Mouse (Mus musculus): ENCODE data around the gene Abca7. TPM values are rescaled to one million over a fixed set of nuclear protein-coding genes. Genes with fewer than 3 reads are reported as not detected.

The Abca7 gene
- polyA plus RNA-seq, 1 experiment: 79.5 TPM

GRCm38 (mm10) chr10:79964727-79965126 lies 31.6 kb upstream of the Abca7 start:
- WGBS: 97% methylated on average over 7 of the region's 7 CpGs
- no peaks in the 10 kb centered on the region for H3K27me3 ChIP-seq (ENCODE audit: control insufficient read depth, insufficient read depth, low read length)
- H3K4me3 ChIP-seq (ENCODE audit: control insufficient read depth, insufficient read depth, low read length): no peak overlapping the region
- peaks cover 6% of the 10 kb centered on the region for H3K4me1 ChIP-seq (replicated peaks; ENCODE audit: control insufficient read depth, insufficient read depth, low read length)
- DNase-seq: no peak
- no peak overlapping the region for H3K27ac ChIP-seq (ENCODE audit: control insufficient read depth, insufficient read depth, low read length)
- TF ChIP-seq POLR2A (IDR thresholded peaks at IDR 0.05; ENCODE audit: control insufficient read depth, extremely low read depth, insufficient read depth, low read length, poor library complexity): no peak
- peaks cover 5% of the 10 kb centered on the region; the same call in 1 of the 2 replicates for H3K36me3 ChIP-seq (ENCODE audit: control insufficient read depth, insufficient read depth, low read length)

GRCm38 (mm10) chr10:79965325-79965724 lies 31.0 kb upstream of the Abca7 start:
- H3K4me3 ChIP-seq (ENCODE audit: control insufficient read depth, insufficient read depth, low read length): no peak overlapping the region
- no peak for DNase-seq
- no peak overlapping the region for H3K27ac ChIP-seq (ENCODE audit: control insufficient read depth, insufficient read depth, low read length)
- H3K4me1 ChIP-seq (replicated peaks; ENCODE audit: control insufficient read depth, insufficient read depth, low read length): peaks cover 5% of the 10 kb centered on the region
- peaks cover 5% of the 10 kb centered on the region; the same call in 1 of the 2 replicates for H3K36me3 ChIP-seq (ENCODE audit: control insufficient read depth, insufficient read depth, low read length)
- 0 out of 2 replicates have a peak, but pooled peaks cover under 1% of the 10 kb centered on the region for H3K27me3 ChIP-seq (ENCODE audit: control insufficient read depth, insufficient read depth, low read length)
- TF ChIP-seq CTCF (IDR thresholded peaks at IDR 0.05; ENCODE audit: borderline replicate concordance, control insufficient read depth, extremely low read depth, insufficient read depth, low read length, poor library complexity): no peak
- WGBS: 98% methylated on average over 5 of the region's 5 CpGs

GRCm38 (mm10) chr10:79966886-79967400 lies 29.4 kb upstream of the Abca7 start:
- Histone ChIP-seq H3K27ac (ENCODE audit: control insufficient read depth, insufficient read depth, low read length) (no peak overlapping the region), H3K4me3 (ENCODE audit: control insufficient read depth, insufficient read depth, low read length) (no peak overlapping the region)
- no peak for DNase-seq

GRCm38 (mm10) chr10:79968181-79968580 lies 28.1 kb upstream of the Abca7 start:
- DNase-seq: no peak
- TF ChIP-seq POLR2A (IDR thresholded peaks at IDR 0.05; ENCODE audit: control insufficient read depth, extremely low read depth, insufficient read depth, low read length, poor library complexity) (no peak), CTCF (IDR thresholded peaks at IDR 0.05; ENCODE audit: borderline replicate concordance, control insufficient read depth, extremely low read depth, insufficient read depth, low read length, poor library complexity) (no peak)
- Histone ChIP-seq H3K4me3 (ENCODE audit: control insufficient read depth, insufficient read depth, low read length) (no peak overlapping the region), H3K27ac (ENCODE audit: control insufficient read depth, insufficient read depth, low read length) (no peak overlapping the region), H3K36me3 (ENCODE audit: control insufficient read depth, insufficient read depth, low read length) (peaks cover 5% of the 10 kb centered on the region; the same call in 1 of the 2 replicates), H3K27me3 (ENCODE audit: control insufficient read depth, insufficient read depth, low read length) (peaks cover 8% of the 10 kb centered on the region; the same call in 1 of the 2 replicates), H3K4me1 (replicated peaks; ENCODE audit: control insufficient read depth, insufficient read depth, low read length) (no peaks in the 10 kb centered on the region)
- WGBS: 100% methylated on average over 1 of the region's 1 CpGs

More at GRCm38 (mm10) chr10:79966886-79967400, 29.4 kb upstream of the Abca7 start:
- 95% methylated on average over 5 of the region's 5 CpGs for WGBS
- Histone ChIP-seq H3K4me1 (replicated peaks; ENCODE audit: control insufficient read depth, insufficient read depth, low read length) (no peaks in the 10 kb centered on the region), H3K36me3 (ENCODE audit: control insufficient read depth, insufficient read depth, low read length) (peaks cover 5% of the 10 kb centered on the region; the same call in 1 of the 2 replicates), H3K27me3 (ENCODE audit: control insufficient read depth, insufficient read depth, low read length) (peaks cover 8% of the 10 kb centered on the region; the same call in 1 of the 2 replicates)
- no peak for TF ChIP-seq CTCF (IDR thresholded peaks at IDR 0.05; ENCODE audit: borderline replicate concordance, control insufficient read depth, extremely low read depth, insufficient read depth, low read length, poor library complexity)
- no peak for TF ChIP-seq POLR2A (IDR thresholded peaks at IDR 0.05; ENCODE audit: control insufficient read depth, extremely low read depth, insufficient read depth, low read length, poor library complexity)

GRCm38 (mm10) chr10:79969124-79969568 lies 27.1 kb upstream of the Abca7 start:
- TF ChIP-seq POLR2A (IDR thresholded peaks at IDR 0.05; ENCODE audit: control insufficient read depth, extremely low read depth, insufficient read depth, low read length, poor library complexity): no peak
- TF ChIP-seq CTCF (IDR thresholded peaks at IDR 0.05; ENCODE audit: borderline replicate concordance, control insufficient read depth, extremely low read depth, insufficient read depth, low read length, poor library complexity): no peak
- Histone ChIP-seq H3K4me3 (ENCODE audit: control insufficient read depth, insufficient read depth, low read length) (no peak overlapping the region), H3K27ac (ENCODE audit: control insufficient read depth, insufficient read depth, low read length) (no peak overlapping the region), H3K36me3 (ENCODE audit: control insufficient read depth, insufficient read depth, low read length) (peaks cover 5% of the 10 kb centered on the region; the same call in 1 of the 2 replicates), H3K27me3 (ENCODE audit: control insufficient read depth, insufficient read depth, low read length) (peaks cover 8% of the 10 kb centered on the region; the same call in 1 of the 2 replicates), H3K4me1 (replicated peaks; ENCODE audit: control insufficient read depth, insufficient read depth, low read length) (no peaks in the 10 kb centered on the region)
- 75% methylated on average over 3 of the region's 3 CpGs for WGBS
- no peak for DNase-seq

GRCm38 (mm10) chr10:79970415-79971182 lies 25.7 kb upstream of the Abca7 start, which contains the start of gene Grin3b:
Grin3b (plus strand) TSS chr10:79970715.
- TF ChIP-seq POLR2A (IDR thresholded peaks at IDR 0.05; ENCODE audit: control insufficient read depth, extremely low read depth, insufficient read depth, low read length, poor library complexity): no peak
- TF ChIP-seq CTCF (IDR thresholded peaks at IDR 0.05; ENCODE audit: borderline replicate concordance, control insufficient read depth, extremely low read depth, insufficient read depth, low read length, poor library complexity): no peak
- WGBS: 10% methylated on average over 47 of the region's 47 CpGs
- Histone ChIP-seq H3K4me3 (ENCODE audit: control insufficient read depth, insufficient read depth, low read length) (no peak within 1 kb of the TSS), H3K4me1 (replicated peaks; ENCODE audit: control insufficient read depth, insufficient read depth, low read length) (no peaks in the 10 kb centered on the region), H3K27me3 (ENCODE audit: control insufficient read depth, insufficient read depth, low read length) (peaks cover 8% of the 10 kb centered on the region; the same call in 1 of the 2 replicates), H3K36me3 (ENCODE audit: control insufficient read depth, insufficient read depth, low read length) (0 out of 2 replicates have a peak, but pooled peaks cover 6% of the 10 kb centered on the region), H3K27ac (ENCODE audit: control insufficient read depth, insufficient read depth, low read length) (no peak within 1 kb of the TSS)
- no peak for DNase-seq
